In genomic region chr9:118168544-118168943, GRCm38 (mm10) we compare ENCODE assay signal across 8 mouse cellular contexts. TPM values are rescaled to one million over a fixed set of nuclear protein-coding genes. Genes with fewer than 3 reads are reported as not detected.
DNase-seq lines count a peak whose midpoint lies in the region; ATAC-seq lines count a peak whose summit lies in the region.

No protein-coding gene starts in this region.

- no peak overlapping the region for H3K4me3 ChIP-seq in liver, embryonic 11.5 days (ENCODE audit: low read depth, low read length)

- no peaks in the 10 kb centered on the region for H3K9me3 ChIP-seq in liver, embryonic 11.5 days (ENCODE audit: control insufficient read depth, low read length)

- no peaks in the 10 kb centered on the region for H3K36me3 ChIP-seq in liver, embryonic 11.5 days (ENCODE audit: control insufficient read depth, insufficient read depth, low read length)

- no peak overlapping the region for H3K9ac ChIP-seq in liver, embryonic 11.5 days (ENCODE audit: low read depth, low read length)

- ATAC-seq in liver, embryonic 11.5 days (replicated peaks; ENCODE audit: low FRiP score) = peak; percentile 26

- no peaks in the 10 kb centered on the region for H3K4me1 ChIP-seq in liver, embryonic 11.5 days (replicated peaks; ENCODE audit: control insufficient read depth, insufficient read depth, low read length)

- DNase-seq in cerebellum, postnatal 14 days = peak; percentile 34 to 38
- no peak for DNase-seq in cerebellum, adult 11-12 months
- DNase-seq in spleen, postnatal 36 days (ENCODE audit: low spot score in 2 of 2) = peak; percentile 4 to 15
- DNase-seq in spleen, adult 12 weeks (ENCODE audit: low spot score) = no peak
- DNase-seq in liver, embryonic 11.5 days (ENCODE audit: low spot score) = no peak
- peak; percentile 10 to 20 for DNase-seq in thymus, postnatal 36 days
- DNase-seq in cerebellum, adult 11 months = no peak
- no peak for DNase-seq in MN1 (ENCODE audit: low spot score)

- WGBS in liver, embryonic 11.5 days = 39% methylated on average over 5 of the region's 5 CpGs

- no peak overlapping the region for H3K4me2 ChIP-seq in liver, embryonic 11.5 days

- H3K27me3 ChIP-seq in liver, embryonic 11.5 days (replicated peaks; ENCODE audit: control insufficient read depth, insufficient read depth, low read length) = no peaks in the 10 kb centered on the region

- no peak overlapping the region for H3K27ac ChIP-seq in liver, embryonic 11.5 days (ENCODE audit: low read depth, low read length)

RNA-seq across cellular contexts. Expression of gene Cmc1, which starts 18.6 kb away (rescaled TPM):
- 44.6 and 45.9 TPM in 2 replicates for polyA plus RNA-seq in liver, embryonic 11.5 days (2014; fragmentation: Nextera tagmentation; extraction: Ambion mirVana)

Comparison
In these comparisons a context has a peak if more than half of its experiments do, and no peak if none do; other contexts are left out.
1. DNase-seq: peak in cerebellum, postnatal 14 days (2 of 2), spleen, postnatal 36 days (2 of 2) and thymus, postnatal 36 days (2 of 2); none in cerebellum, adult 11-12 months (single experiment), spleen, adult 12 weeks (single experiment), liver, embryonic 11.5 days (single experiment), cerebellum, adult 11 months (single experiment) and MN1 (single experiment).